Mouse (Mus musculus): ENCODE results near the gene 4921517D22Rik.
"Not testable (repeated sequence)": the region's sequence is repeated elsewhere in the genome, so short reads cannot be mapped to it uniquely, and the experiment has no call there.

The 4921517D22Rik gene

GRCm38 (mm10) chr13:59694008-59694407, at the start of gene 4921517D22Rik:
TSS of gene 4921517D22Rik (minus strand) at chr13:59694108.
- DNase-seq (ENCODE audit: low spot score in 2 of 2), result no peak

GRCm38 (mm10) chr13:59741697-59742096, 47.8 kb upstream of the 4921517D22Rik start:
- DNase-seq (ENCODE audit: low spot score in 2 of 2), result peak; percentile 50 to 77

GRCm38 (mm10) chr13:59741096-59741495, 47.2 kb upstream of the 4921517D22Rik start:
- DNase-seq (ENCODE audit: low spot score in 2 of 2), result no peak

GRCm38 (mm10) chr13:59739397-59739796, 45.5 kb upstream of the 4921517D22Rik start:
- DNase-seq (ENCODE audit: low spot score in 2 of 2), result peak in 1 of 2 experiments; percentile 50

GRCm38 (mm10) chr13:59738455-59738854, 44.5 kb upstream of the 4921517D22Rik start:
- DNase-seq (ENCODE audit: low spot score in 2 of 2), result no peak

- no peak for DNase-seq (ENCODE audit: low spot score in 2 of 2)
These were observed 41.3 kb upstream of the 4921517D22Rik start for GRCm38 (mm10) chr13:59735190-59735589.

GRCm38 (mm10) chr13:59734347-59734746, 40.4 kb upstream of the 4921517D22Rik start:
- DNase-seq (ENCODE audit: low spot score in 2 of 2), result peak in 1 of 2 experiments; percentile 53

GRCm38 (mm10) chr13:59733936-59734335, 40.0 kb upstream of the 4921517D22Rik start:
- DNase-seq (ENCODE audit: low spot score in 2 of 2), result no peak

- DNase-seq (ENCODE audit: low spot score in 2 of 2), result no peak
These were observed 37.7 kb upstream of the 4921517D22Rik start, which contains the start of gene Spata31d1d for GRCm38 (mm10) chr13:59731652-59732051. TSS of gene Spata31d1d (minus strand) at chr13:59731752.

GRCm38 (mm10) chr13:59728378-59729093, 34.6 kb upstream of the 4921517D22Rik start:
- DNase-seq (ENCODE audit: low spot score in 2 of 2), result peak; percentile 84 to 92

GRCm38 (mm10) chr13:59726139-59726867, 32.4 kb upstream of the 4921517D22Rik start:
- no peak for DNase-seq (ENCODE audit: low spot score in 2 of 2)

- not testable (repeated sequence) for DNase-seq (ENCODE audit: low spot score in 2 of 2)
These were observed 28.2 kb upstream of the 4921517D22Rik start for GRCm38 (mm10) chr13:59722089-59722488.

GRCm38 (mm10) chr13:59719475-59719874, 25.6 kb upstream of the 4921517D22Rik start:
- no peak for DNase-seq (ENCODE audit: low spot score in 2 of 2)

GRCm38 (mm10) chr13:59718857-59719440, 25.0 kb upstream of the 4921517D22Rik start:
- not testable (repeated sequence) for DNase-seq (ENCODE audit: low spot score in 2 of 2)

GRCm38 (mm10) chr13:59713710-59714109, 19.8 kb upstream of the 4921517D22Rik start:
- DNase-seq (ENCODE audit: low spot score in 2 of 2), result no peak

- not testable (repeated sequence) for DNase-seq (ENCODE audit: low spot score in 2 of 2)
These were observed 18.1 kb upstream of the 4921517D22Rik start, which contains the start of gene Spata31d1b for GRCm38 (mm10) chr13:59711984-59712383. TSS of gene Spata31d1b (plus strand) at chr13:59712284.

GRCm38 (mm10) chr13:59710230-59710629, 16.3 kb upstream of the 4921517D22Rik start, which contains the start of gene Spata31d1a:
TSS of gene Spata31d1a (minus strand) at chr13:59710330.
- no peak for DNase-seq (ENCODE audit: low spot score in 2 of 2)

GRCm38 (mm10) chr13:59704562-59704961, 10.7 kb upstream of the 4921517D22Rik start:
- DNase-seq (ENCODE audit: low spot score in 2 of 2), result peak in 1 of 2 experiments; percentile 61

GRCm38 (mm10) chr13:59703514-59703913, 9.6 kb upstream of the 4921517D22Rik start:
- DNase-seq (ENCODE audit: low spot score in 2 of 2), result no peak

- not testable (repeated sequence) for DNase-seq (ENCODE audit: low spot score in 2 of 2)
These were observed 6.2 kb upstream of the 4921517D22Rik start for GRCm38 (mm10) chr13:59700137-59700536.

GRCm38 (mm10) chr13:59699131-59699530, 5.2 kb upstream of the 4921517D22Rik start:
- DNase-seq (ENCODE audit: low spot score in 2 of 2), result no peak

GRCm38 (mm10) chr13:59695781-59696180, 1.9 kb upstream of the 4921517D22Rik start:
- no peak for DNase-seq (ENCODE audit: low spot score in 2 of 2)

Data from spleen, postnatal 4 days (tissue).